Mouse (Mus musculus) ES-E14 (cell line): Measurements from ENCODE around the gene Gm49358.

ENCODE experiments used
- CHD2 ChIP-seq: IDR thresholded peaks from 2 replicates; pipeline ENCODE4 v1.6.1; 2014; ENCODE audit warnings: mild to moderate bottlenecking, low read depth, low read length, inconsistent platforms
- HCFC1 ChIP-seq: IDR thresholded peaks from 2 replicates; pipeline ENCODE4 v1.6.1; 2012; ENCODE audit warnings: low read length, inconsistent platforms, borderline replicate concordance; ENCODE audit not compliant: insufficient read depth
- MAFK ChIP-seq: IDR thresholded peaks from 2 replicates; pipeline ENCODE4 v1.6.1; 2014; ENCODE audit warnings: mild to moderate bottlenecking, low read depth, low read length, inconsistent platforms; ENCODE audit not compliant: insufficient read depth
- ZC3H11A ChIP-seq: IDR thresholded peaks from 2 replicates; pipeline ENCODE4 v1.6.1; 2012; ENCODE audit warnings: low read depth, mild to moderate bottlenecking, inconsistent platforms, low read length, borderline replicate concordance

- TF ChIP-seq MAFK (no peak), CHD2 (no peak), HCFC1 (no peak), ZC3H11A (no peak)
Measured at GRCm38 (mm10) chr10:86777614-86778319, 14.0 kb downstream of the Gm49358 start.
